Comparison of ENCODE assay signal across 10 mouse cellular contexts in the genomic region with DNA sequence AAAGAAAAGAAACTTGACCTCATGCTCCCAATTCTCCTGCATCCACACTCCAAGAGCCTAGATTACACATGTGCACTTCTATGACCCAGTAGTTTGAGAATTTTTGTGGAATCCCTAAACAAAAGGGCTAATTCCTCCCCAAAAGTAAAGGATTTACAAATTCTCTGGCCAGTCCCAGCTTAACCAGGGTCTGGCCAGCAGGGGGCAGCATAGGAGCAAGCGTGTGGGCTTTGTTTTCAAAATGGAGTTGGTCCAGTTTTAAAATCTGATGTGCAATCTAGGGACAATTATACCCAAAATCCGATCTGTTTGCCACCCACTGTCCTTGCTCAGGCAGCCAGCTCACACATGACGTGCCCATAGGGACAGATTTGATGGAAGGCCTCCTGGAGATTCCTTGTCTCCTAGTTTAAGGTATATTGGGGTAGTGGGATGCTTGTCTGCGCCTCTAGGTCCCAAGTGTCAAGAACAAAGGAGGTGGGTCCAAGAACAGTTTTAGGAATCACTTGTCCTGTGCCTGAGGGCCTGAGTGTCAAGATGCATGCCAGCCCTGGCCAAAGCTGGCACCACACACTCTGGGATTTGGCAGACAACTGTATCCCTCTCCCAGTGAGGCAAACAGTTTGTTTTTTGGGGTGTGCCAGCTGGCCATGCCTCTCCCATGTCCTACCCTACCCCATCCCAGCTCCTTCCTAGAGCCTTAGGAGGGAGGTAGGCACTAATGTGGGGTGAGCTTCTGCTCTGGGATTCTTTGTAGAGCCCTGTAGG. TPM values are rescaled to one million over a fixed set of nuclear protein-coding genes. Genes with fewer than 3 reads are reported as not detected.
DNase-seq lines count a peak whose midpoint lies in the region; ATAC-seq and TF ChIP-seq lines count a peak whose summit lies in the region.
"Had no signal": no experiment of that assay in that cellular context is flagged by ENCODE, and none has a peak within 500 bp of the region (broad histone marks: within the 10 kb centered on the region; RNA-seq: fewer than 3 reads in every experiment).

No protein-coding gene starts in this region.

- no peak overlapping the region for H3K4me3 ChIP-seq in kidney, adult 2 months (ENCODE audit: insufficient read depth, low read depth, low read length)
- H3K4me3 ChIP-seq in CH12.LX (replicated peaks in 1 of 3; ENCODE audit: low read depth in 2 of 3, low read length in 2 of 3, poor library complexity in 1 of 3) = no peak overlapping the region
- no peak overlapping the region for H3K4me3 ChIP-seq in layer of hippocampus, adult 2 months

- H3K79me2 ChIP-seq in CH12.LX (replicated peaks; ENCODE audit: control insufficient read depth, extremely low read depth, insufficient read depth, poor library complexity, severe bottlenecking) = no peaks in the 10 kb centered on the region

- TF ChIP-seq RAD21 in CH12.LX (IDR thresholded peaks at IDR 0.05; ENCODE audit: low read depth, low read length) = peak; percentile 83

- peak; percentile 79 for TF ChIP-seq CTCF in kidney, adult 2 months (conservative IDR thresholded peaks at IDR 0.05; ENCODE audit: insufficient read depth, insufficient read length, low read depth, low read length)
- TF ChIP-seq CTCF in CH12.LX (conservative IDR thresholded peaks at IDR 0.05 in 1 of 2, IDR thresholded peaks at IDR 0.05 in 1 of 2; ENCODE audit: low read depth in 2 of 2, low read length in 2 of 2) = peak; percentile 80 to 95
- peak; percentile 93 for TF ChIP-seq CTCF in layer of hippocampus, adult 2 months (conservative IDR thresholded peaks at IDR 0.05)

- no peaks in the 10 kb centered on the region for H3K9me3 ChIP-seq in CH12.LX (replicated peaks; ENCODE audit: low read length)

- TF ChIP-seq EP300 in CH12.LX (IDR thresholded peaks at IDR 0.05; ENCODE audit: low read length) = no peak

- peak; percentile 57 for DNase-seq in kidney, adult 2 months
- DNase-seq in kidney, adult 11 months = no peak
- DNase-seq in CH12.LX (ENCODE audit: extremely low read depth) (peak; percentile 78), adipocyte (ENCODE audit: low spot score) (peak; percentile 83)
- peak; percentile 85 for DNase-seq in embryo, embryonic 10.5 days (ENCODE audit: low spot score)
- DNase-seq in layer of hippocampus, adult 2 months (ENCODE audit: low spot score in 2 of 2) = peak in 1 of 2 experiments; percentile 80
- peak; percentile 82 for DNase-seq in naive thymus-derived CD4-positive, alpha-beta T cell, adult 2 months (ENCODE audit: low read depth)

- no peak for TF ChIP-seq POLR2A in kidney, adult 2 months (IDR thresholded peaks at IDR 0.05; ENCODE audit: low read depth, low read length)
- TF ChIP-seq POLR2A in CH12.LX (IDR thresholded peaks at IDR 0.05; ENCODE audit: low read depth, low read length) = no peak

- no peaks in the 10 kb centered on the region for H3K27me3 ChIP-seq in kidney, adult 2 months (replicated peaks; ENCODE audit: control insufficient read depth, insufficient read depth, low read length)
- H3K27me3 ChIP-seq in CH12.LX (replicated peaks) = no peaks in the 10 kb centered on the region

- WGBS in kidney, adult 2 months = 39% methylated on average over 4 of the region's 4 CpGs

- no peaks in the 10 kb centered on the region for H3K36me3 ChIP-seq in kidney, adult 2 months (ENCODE audit: control insufficient read depth, insufficient read depth, low read length)
- no peaks in the 10 kb centered on the region for H3K36me3 ChIP-seq in CH12.LX (replicated peaks in 1 of 2; ENCODE audit: control insufficient read depth in 1 of 2, insufficient read depth in 1 of 2, low read length in 1 of 2)

- no peak overlapping the region for H3K9ac ChIP-seq in CH12.LX (ENCODE audit: insufficient read depth, low read depth)

- no peak for ATAC-seq in granulocyte monocyte progenitor cell, adult 5-6 weeks (replicated peaks; ENCODE audit: poor library complexity, severe bottlenecking)

- dilution Hi-C loops in CH12.LX (cut with MboI; ENCODE audit: extremely low pct_ligation_motif_present, extremely low pct_unique_long_range_greater_than_20kb, low sequenced_read_pairs) = no loop called here

- H3K4me2 ChIP-seq in CH12.LX (ENCODE audit: insufficient read depth, low read depth, poor library complexity, severe bottlenecking) = no peak overlapping the region

- in situ Hi-C loops in CH12.LX (cut with MboI; ENCODE audit: low pct_ligation_motif_present, low pct_unique_long_range_greater_than_20kb, low sequenced_read_pairs) = no loop called here

- H3K4me1 ChIP-seq in kidney, adult 2 months (ENCODE audit: control insufficient read depth, insufficient read depth, low read length) = no peaks in the 10 kb centered on the region; the same call in 1 of the 2 replicates
- H3K4me1 ChIP-seq in CH12.LX (ENCODE audit: control insufficient read depth in 1 of 2, insufficient read depth in 2 of 2) = peaks cover 6 to 43% of the 10 kb centered on the region in 2 experiments

- H3K27ac ChIP-seq in kidney, adult 2 months (ENCODE audit: insufficient read depth, low read depth, low read length) = no peak overlapping the region
- no peak overlapping the region for H3K27ac ChIP-seq in CH12.LX (ENCODE audit: insufficient read depth, low read depth)
- no peak overlapping the region for H3K27ac ChIP-seq in layer of hippocampus, adult 2 months
- H3K27ac ChIP-seq: macrophage had no signal

TF ChIP-seq in CH12.LX, 34 proteins besides CTCF, POLR2A, EP300 and RAD21:
- TF ChIP-seq CHD2 (IDR thresholded peaks at IDR 0.05; ENCODE audit: low read length) = no peak
- no peak for TF ChIP-seq MEF2A (IDR thresholded peaks at IDR 0.05; ENCODE audit: borderline replicate concordance, low read depth, low read length)
- TF ChIP-seq POLR2AphosphoS2 (IDR thresholded peaks at IDR 0.05; ENCODE audit: low read depth, low read length) = no peak
- TF ChIP-seq RCOR1 (conservative IDR thresholded peaks at IDR 0.05; ENCODE audit: low read depth, low read length) = 0 out of 2 replicates have a peak, but pooled peaks have one; percentile 9
- peak; percentile 35; the same call in 1 of the 2 replicates for TF ChIP-seq SIN3A (IDR thresholded peaks at IDR 0.05; ENCODE audit: low read length)
- TF ChIP-seq NRF1 (IDR thresholded peaks at IDR 0.05; ENCODE audit: low read depth, low read length) = no peak
- TF ChIP-seq HCFC1 (IDR thresholded peaks at IDR 0.05; ENCODE audit: low read depth, low read length) = peak; percentile 12; the same call in 1 of the 2 replicates
- TF ChIP-seq SMC3 (IDR thresholded peaks at IDR 0.05; ENCODE audit: low read depth, low read length) = peak; percentile 70
- no peak for TF ChIP-seq MAFK (IDR thresholded peaks at IDR 0.05; ENCODE audit: insufficient replicate concordance, low read length)
- no peak for TF ChIP-seq JUN (IDR thresholded peaks at IDR 0.05; ENCODE audit: insufficient read depth, low read depth, low read length)
- 0 out of 2 replicates have a peak, but pooled peaks have one; percentile 8 for TF ChIP-seq BHLHE40 (IDR thresholded peaks at IDR 0.05; ENCODE audit: low read depth, low read length)
- peak; percentile 20; the same call in 1 of the 2 replicates for TF ChIP-seq NELFE (IDR thresholded peaks at IDR 0.05; ENCODE audit: low read depth, low read length)
TF ChIP-seq in CH12.LX: peak in this region for 6.

RNA-seq across cellular contexts. Expression of a gene that starts 12.4 kb away (rescaled TPM):
- 20.3 and 20.8 TPM in 2 replicates for polyA plus RNA-seq in kidney, adult 2 months (2012; rRNA removed)
- 80.5 and 81.6 TPM in 2 replicates for total RNA-seq in CH12.LX (2012; rRNA removed)
- 197 and 227 TPM in 2 replicates for total RNA-seq in CH12.LX (2014; rRNA removed)
- 146 and 173 TPM in 2 replicates for polyA plus RNA-seq in CH12.LX (2012; ENCODE audit: insufficient read length, low read depth)
- total RNA-seq in layer of hippocampus, adult 2 months (2021) = 10 to 100 TPM; 27.8 to 33.9 TPM
- total RNA-seq in granulocyte monocyte progenitor cell, adult 5-6 weeks (2014; fragmentation: Nextera tagmentation) = 24.0 and 41.0 TPM in 2 replicates
- 11.9 and 18.5 TPM in 2 replicates for total RNA-seq in granulocyte monocyte progenitor cell, adult 5-6 weeks (2017)

RNA-seq across cellular contexts. Expression of a gene that starts 27.4 kb away (rescaled TPM):
- 69.1 and 79.1 TPM in 2 replicates for polyA plus RNA-seq in kidney, adult 2 months (2012; rRNA removed)
- total RNA-seq in CH12.LX (2012; rRNA removed) = 51.2 and 53.1 TPM in 2 replicates
- total RNA-seq in CH12.LX (2014; rRNA removed) = 25.7 and 26.3 TPM in 2 replicates
- polyA plus RNA-seq in CH12.LX (2012; ENCODE audit: insufficient read length, low read depth) = 51.8 and 65.4 TPM in 2 replicates
- 10 to 100 TPM; 58.2 to 59.9 TPM for total RNA-seq in layer of hippocampus, adult 2 months (2021)
- total RNA-seq in granulocyte monocyte progenitor cell, adult 5-6 weeks (2014; fragmentation: Nextera tagmentation) = 47.6 and 51.6 TPM in 2 replicates
- 13.7 and 14.9 TPM in 2 replicates for total RNA-seq in granulocyte monocyte progenitor cell, adult 5-6 weeks (2017)

RNA-seq across cellular contexts. Expression of a gene that starts 30.7 kb away (rescaled TPM):
- 0.03 and 0.05 TPM in 2 replicates for polyA plus RNA-seq in kidney, adult 2 months (2012; rRNA removed)
- total RNA-seq in CH12.LX (2012; rRNA removed) (not detected in 2 replicates), CH12.LX (2014; rRNA removed) (not detected in 2 replicates)
- polyA plus RNA-seq in CH12.LX (2012; ENCODE audit: insufficient read length, low read depth) = not detected in 2 replicates
- total RNA-seq in layer of hippocampus, adult 2 months (2021) = not detected
- total RNA-seq in granulocyte monocyte progenitor cell, adult 5-6 weeks (2014; fragmentation: Nextera tagmentation) = not detected in 2 replicates
- not detected in 2 replicates for total RNA-seq in granulocyte monocyte progenitor cell, adult 5-6 weeks (2017)
- polyA plus RNA-seq: frontal cortex, adult 2 months; macrophage had no signal

RNA-seq across cellular contexts. Expression of a gene that starts 32.9 kb away (rescaled TPM):
- polyA plus RNA-seq in kidney, adult 2 months (2012; rRNA removed) = 36.2 and 43.5 TPM in 2 replicates
- total RNA-seq in CH12.LX (2012; rRNA removed) = 23.6 and 90.2 TPM in 2 replicates
- 96.5 and 119 TPM in 2 replicates for total RNA-seq in CH12.LX (2014; rRNA removed)
- polyA plus RNA-seq in CH12.LX (2012; ENCODE audit: insufficient read length, low read depth) = 20.4 and 25.0 TPM in 2 replicates
- total RNA-seq in layer of hippocampus, adult 2 months (2021) = 100 to 1,000 TPM; 853 to 900 TPM
- total RNA-seq in granulocyte monocyte progenitor cell, adult 5-6 weeks (2014; fragmentation: Nextera tagmentation) = 0.69 and 2.8 TPM in 2 replicates
- total RNA-seq in granulocyte monocyte progenitor cell, adult 5-6 weeks (2017) = 0.15 TPM in 1 of 2 replicates, not detected in the other

RNA-seq across cellular contexts. Expression of a gene that starts 54.3 kb away (rescaled TPM):
- 13.2 and 15.0 TPM in 2 replicates for polyA plus RNA-seq in kidney, adult 2 months (2012; rRNA removed)
- total RNA-seq in CH12.LX (2012; rRNA removed) = 57.0 and 57.2 TPM in 2 replicates
- 47.7 and 50.4 TPM in 2 replicates for total RNA-seq in CH12.LX (2014; rRNA removed)
- polyA plus RNA-seq in CH12.LX (2012; ENCODE audit: insufficient read length, low read depth) = 81.8 and 92.3 TPM in 2 replicates
- 1 to 10 TPM; 8.3 to 8.5 TPM for total RNA-seq in layer of hippocampus, adult 2 months (2021)
- total RNA-seq in granulocyte monocyte progenitor cell, adult 5-6 weeks (2014; fragmentation: Nextera tagmentation) = 11.9 and 25.4 TPM in 2 replicates
- total RNA-seq in granulocyte monocyte progenitor cell, adult 5-6 weeks (2017) = 50.8 and 57.7 TPM in 2 replicates
